Mouse (Mus musculus) frontal cortex, postnatal 36 days (tissue): ENCODE measurements at regions not wholly inside any gene's neighbourhood (a gene's known extent, or its start where the extent isn't known, plus 50 kb on each side); places are given as distances from the start of the nearest gene placed in this dataset.
A peak's percentile ranks its signal among the peaks of the same experiment; 100 is the strongest.

Source experiments
- DNase-seq, 2 experiments: peaks; one replicate each; pipeline ENCODE4 v3.0.0; 2022; ENCODE audit warnings: low spot score in 2 of 2

DNA sequence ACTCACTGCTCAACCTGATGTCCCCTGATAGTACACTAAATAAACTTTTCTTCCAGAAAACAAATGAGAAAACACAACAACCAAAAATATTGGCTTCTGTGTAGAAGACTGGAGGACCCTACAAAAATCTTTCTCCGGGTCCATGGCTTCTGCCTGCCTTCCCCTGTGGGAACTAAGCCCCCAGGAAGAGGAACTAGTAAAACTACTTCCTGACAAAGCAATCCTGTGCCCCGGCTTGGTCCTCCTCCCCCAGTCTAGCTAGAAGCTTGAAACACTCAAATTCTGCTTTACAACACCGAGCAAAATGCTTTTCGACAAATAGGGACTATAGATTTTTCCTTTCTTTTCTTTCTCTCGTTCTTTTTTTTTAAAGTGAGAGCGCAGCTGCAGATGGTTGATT lies 51.3 kb upstream of the Mki67 start:
- DNase-seq, result no peak

DNA sequence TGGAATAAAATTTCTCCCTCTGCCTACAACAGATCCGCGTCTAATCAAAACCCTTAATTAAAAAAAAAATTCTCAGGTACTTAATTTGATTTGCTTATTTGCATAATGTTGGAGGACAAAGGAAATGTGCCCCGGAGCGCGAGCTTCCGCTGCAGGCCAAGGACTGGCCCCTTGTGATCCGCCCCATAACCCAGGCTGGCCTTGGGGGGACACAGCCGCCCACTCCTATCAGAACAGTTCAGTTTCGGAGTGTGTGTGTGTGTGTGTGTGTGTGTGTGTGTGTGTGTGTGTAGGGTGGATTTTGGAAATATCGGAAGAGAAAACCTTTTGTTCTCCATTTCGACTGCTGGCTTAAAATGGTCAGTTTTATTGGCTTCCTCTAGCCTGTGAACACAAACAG lies 51.9 kb upstream of the Mki67 start:
- no peak for DNase-seq

GRCm38 (mm10) chr7:135768592-135768991 lies 52.4 kb upstream of the Mki67 start:
- peak; percentile 78 to 79 for DNase-seq

GRCm38 (mm10) chr7:135769082-135769673 lies 53.0 kb upstream of the Mki67 start:
- DNase-seq, result no peak

GRCm38 (mm10) chr7:135770051-135770450 lies 53.9 kb upstream of the Mki67 start:
- DNase-seq, result no peak

DNA sequence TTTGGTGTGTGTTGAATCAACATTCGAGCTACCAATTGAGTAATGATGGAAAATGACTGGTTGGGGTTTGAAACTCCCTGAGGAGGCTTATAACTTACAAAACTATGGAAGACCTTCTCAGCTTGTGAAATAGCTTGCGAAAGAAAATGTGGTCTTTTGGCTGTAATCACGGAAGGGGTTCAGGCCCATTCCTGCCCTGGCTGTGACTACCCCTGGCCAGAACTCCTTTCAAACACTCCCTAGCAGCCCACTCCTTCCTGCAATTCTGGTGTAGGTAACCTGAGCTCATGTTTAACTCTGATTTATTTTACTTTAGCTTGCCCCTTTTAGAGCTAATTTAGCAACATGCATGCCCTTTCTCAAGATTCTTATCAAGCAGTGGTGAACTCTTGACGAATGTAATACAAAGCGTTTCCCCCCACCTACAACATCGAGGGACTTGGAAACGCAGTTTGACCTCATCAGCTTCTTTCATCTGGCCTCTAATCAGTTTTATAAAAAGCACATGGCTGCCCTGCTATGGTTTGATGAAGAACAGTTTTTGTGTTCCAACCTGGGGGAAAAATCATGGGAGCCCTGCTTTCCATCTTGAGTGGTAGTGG lies 59.8 kb upstream of the Mki67 start:
- DNase-seq, result no peak

DNA sequence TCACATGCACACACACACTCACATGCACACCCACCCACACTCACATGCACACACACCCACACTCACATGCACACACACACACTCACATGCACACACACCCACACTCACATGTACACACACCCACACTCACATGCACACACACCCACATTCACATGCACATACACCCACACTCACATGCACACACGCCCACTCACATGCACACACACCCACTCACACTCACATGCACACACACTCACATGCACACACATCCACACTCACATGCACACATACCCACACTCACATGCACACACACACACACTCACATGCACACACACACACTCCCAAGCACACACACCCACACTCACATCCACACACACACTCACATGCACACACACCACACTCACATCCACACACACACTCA lies 74.0 kb upstream of the Mki67 start:
- no peak for DNase-seq

GRCm38 (mm10) chr7:135790978-135791377 lies 74.8 kb upstream of the Mki67 start:
- peak; percentile 64 to 75 for DNase-seq

DNA sequence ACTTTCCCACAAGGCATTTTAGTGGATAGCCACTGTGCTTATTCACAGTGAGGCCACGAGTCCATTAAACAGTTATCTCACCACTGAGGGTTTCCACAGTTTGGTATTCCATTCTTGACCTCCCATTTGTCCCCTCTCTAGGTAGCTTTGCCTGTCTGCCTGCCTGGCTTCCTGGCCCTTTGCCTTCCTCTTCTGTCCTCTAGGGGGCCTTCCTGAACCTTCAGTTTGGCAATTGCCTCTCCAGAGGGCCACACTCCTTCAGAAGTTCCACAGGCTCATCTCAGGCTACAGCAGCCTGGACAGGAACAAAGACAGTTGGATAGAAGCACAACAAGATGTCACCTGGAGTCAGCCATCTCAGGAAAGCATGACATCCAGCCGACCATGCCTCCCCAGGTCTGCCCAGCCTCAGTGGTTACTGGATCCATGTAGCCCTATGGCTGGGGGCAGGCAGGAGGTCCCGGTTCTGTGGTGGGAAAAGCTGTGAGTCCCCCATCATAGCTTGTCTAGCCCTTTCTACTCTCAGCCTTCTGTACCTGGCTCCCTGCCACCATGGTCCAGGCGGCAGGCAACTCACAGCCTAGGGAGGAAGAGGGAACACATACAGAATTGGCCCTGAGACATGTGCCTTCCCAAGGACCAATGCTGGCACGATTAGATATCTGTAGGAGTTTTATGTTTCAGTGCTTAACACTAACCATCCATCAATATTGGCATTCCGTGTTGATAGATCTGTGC lies 76.0 kb upstream of the Mki67 start:
- no peak for DNase-seq

GRCm38 (mm10) chr7:135792918-135793317 lies 76.8 kb upstream of the Mki67 start:
- DNase-seq, result peak in 1 of 2 experiments; percentile 24

DNA sequence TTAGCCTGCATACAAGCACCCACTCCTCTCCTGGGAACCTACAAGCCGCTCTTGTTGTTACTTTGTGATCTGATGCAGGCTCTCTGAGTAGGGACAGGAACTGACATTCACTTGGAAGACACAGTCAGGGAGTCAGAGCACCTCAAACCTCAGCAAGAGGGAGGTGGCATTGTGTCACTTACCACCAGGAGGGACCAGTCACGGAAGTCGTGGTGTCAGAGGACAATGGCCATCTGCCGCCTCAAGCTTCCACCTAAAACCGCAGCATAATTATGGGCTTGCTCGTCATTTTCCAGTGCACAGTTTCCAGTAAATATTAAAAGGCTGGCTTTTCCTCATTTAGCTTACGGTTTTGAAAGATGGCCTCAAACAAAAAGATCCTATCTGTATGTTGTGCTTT lies 78.1 kb upstream of the Mki67 start:
- no peak for DNase-seq

DNA sequence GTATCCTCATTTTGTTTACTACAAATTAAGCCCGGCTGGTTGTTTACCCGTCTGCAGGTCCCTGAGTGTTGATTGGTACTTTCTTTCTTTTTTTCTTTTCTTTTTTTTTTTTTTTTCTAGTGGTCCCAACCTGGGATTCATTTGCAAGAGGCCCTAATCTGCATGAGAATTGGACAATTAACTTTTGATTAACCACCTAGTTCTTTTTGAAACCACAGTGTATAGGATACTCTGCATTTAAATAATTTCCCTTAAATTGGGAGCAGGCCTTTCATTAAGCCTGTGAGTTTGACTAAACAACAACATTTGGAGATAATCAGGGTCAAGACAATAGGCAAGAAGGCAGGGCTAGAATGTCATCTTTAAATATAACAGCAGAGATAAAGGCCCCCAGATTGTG lies 78.5 kb upstream of the Mki67 start:
- no peak for DNase-seq

GRCm38 (mm10) chr7:135798441-135798840 lies 82.3 kb upstream of the Mki67 start:
- no peak for DNase-seq

- DNase-seq, result peak; percentile 9 to 25
Measured at GRCm38 (mm10) chr7:135802598-135803121, 86.5 kb upstream of the Mki67 start.

DNA sequence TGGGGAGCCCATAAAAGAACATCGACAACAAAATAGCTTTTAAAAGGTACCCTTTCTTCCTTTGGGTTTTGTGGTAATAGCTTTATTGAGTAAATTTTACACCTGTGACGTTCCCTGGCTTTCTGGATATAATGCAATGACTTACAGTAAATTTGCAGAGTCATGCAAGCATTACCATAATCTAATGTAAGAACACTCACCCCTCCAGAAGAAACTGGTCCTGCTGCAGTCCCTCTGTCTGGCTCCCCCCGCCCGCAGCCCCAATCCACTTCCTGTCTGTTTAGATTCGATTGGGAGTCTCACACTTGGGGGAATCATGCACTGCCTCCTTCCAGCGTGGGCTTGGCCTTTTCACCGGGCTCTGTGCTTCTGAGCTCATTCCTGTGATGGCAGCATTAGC lies 88.6 kb upstream of the Mki67 start:
- DNase-seq, result no peak

DNA sequence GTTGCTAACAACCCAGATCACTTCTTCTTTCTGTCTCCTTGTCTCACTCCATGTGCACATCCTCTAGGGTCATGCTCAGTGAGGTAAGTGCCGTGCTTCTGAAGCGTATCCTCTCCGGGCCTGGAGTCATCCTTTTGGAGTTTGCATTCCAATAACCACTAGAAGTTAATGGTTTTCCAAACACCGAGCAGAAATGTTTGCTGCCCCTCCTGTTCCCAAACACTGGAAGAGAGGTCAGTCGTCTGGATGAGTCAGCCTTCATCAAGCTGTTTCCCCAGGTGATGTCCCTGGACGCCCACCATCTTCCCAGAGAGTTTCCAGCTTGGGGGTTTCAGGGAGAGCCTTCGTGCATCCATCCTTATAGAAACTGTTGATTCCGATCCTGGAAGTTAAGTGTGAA lies 90.0 kb upstream of the Mki67 start:
- no peak for DNase-seq

- no peak for DNase-seq
Measured at GRCm38 (mm10) chr7:135806673-135807072, 90.5 kb upstream of the Mki67 start.

- DNase-seq, result no peak
Measured at GRCm38 (mm10) chr7:135809167-135809566, 93.0 kb upstream of the Mki67 start.

DNA sequence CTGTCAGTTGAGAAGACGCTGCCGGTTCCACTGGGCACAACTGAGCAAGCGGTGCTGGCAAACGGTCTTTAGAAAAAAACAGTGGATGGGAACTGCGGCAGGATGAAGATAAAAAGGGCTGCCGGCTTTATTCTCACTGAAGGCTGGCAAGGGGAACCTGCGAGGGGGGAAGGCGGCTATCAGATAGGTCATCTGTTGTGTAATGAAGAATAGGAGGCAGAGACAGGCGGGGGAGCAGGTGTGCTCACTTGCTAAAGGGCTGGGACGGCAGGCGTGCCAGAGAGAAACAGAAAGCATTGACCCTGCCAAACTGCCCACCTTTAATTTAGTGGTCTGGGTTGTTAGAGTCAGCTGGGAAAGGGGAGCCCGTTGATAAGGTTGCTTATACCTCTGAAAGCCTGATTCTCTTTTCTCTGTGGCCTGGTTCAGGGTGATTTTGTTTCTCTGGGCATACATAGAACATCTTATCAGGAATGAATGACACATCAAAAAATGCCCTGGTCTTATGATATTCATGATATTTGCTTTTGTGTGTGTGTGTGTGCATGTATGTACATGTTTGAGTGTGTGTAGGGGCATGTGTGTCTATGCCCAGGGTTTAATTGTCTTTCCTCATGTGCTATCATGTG lies 93.7 kb upstream of the Mki67 start:
- no peak for DNase-seq

DNA sequence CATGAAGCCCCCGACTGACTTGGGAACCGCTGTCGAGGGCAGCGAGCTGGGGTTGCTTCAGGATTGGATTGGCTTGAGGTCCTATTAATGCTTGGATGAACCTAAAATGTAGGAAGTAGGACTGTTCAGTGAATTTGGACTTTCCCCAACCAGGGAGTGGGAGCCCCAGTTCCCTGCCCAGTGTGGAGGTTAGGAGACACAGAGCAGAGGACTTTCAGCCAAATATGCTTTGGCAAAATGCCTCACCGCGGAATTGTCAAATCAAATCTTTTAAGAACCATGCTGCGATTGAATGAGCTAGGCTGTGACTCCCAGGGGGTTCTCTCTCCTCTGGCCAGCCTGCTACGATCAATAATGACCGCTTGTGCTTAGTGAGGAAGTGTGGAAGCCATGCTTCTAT lies 94.8 kb upstream of the Mki67 start:
- no peak for DNase-seq

DNA sequence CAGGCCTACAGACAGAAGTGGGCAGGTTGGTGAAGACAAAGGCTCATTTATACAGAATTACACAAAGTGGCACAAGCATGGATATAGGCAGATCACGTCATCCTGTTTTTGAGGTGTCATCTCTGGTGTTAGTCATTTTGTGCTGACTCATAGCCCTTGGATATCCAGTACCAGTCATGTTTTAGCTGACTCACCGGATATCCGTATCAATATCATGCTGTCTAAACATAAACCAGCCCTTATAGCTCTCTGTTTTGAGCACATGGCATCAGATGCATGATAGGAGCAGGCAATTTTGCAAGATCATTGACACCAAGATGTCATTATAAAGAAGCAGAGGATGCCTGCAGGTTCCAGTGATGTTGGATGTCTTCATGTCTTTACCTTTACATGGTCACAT lies 97.5 kb upstream of the Mki67 start:
- no peak for DNase-seq

DNA sequence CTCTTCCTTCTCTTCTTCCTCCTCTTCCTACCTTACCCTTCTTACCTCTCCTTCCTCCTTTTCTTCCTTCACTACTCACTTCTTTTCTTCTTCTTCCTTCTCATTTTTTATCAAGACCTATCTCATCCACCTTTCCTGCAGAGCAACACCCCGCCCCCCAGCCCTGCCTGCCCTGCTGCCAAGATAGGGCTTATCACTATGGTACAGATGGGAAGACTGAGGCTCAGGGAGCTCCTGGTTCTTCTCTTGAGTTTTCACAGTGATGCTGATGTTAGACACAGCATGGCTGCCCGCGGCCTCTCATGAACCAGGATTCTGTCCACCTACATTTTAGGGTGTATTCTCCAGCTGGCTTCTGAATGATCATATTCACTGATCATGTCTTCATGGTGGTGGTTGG lies 100.0 kb upstream of the Mki67 start:
- DNase-seq, result no peak

GRCm38 (mm10) chr7:135817868-135818267 lies 101.7 kb upstream of the Mki67 start:
- DNase-seq, result no peak
